Mouse (Mus musculus): ENCODE results near the gene Usp47.
"Not testable (repeated sequence)": the region's sequence is repeated elsewhere in the genome, so short reads cannot be mapped to it uniquely, and the experiment has no call there.

Usp47 gene

GRCm38 (mm10) chr7:112040271-112040670 lies 17.0 kb downstream of the Usp47 start:
- DNase-seq (ENCODE audit: low spot score) = no peak

DNA sequence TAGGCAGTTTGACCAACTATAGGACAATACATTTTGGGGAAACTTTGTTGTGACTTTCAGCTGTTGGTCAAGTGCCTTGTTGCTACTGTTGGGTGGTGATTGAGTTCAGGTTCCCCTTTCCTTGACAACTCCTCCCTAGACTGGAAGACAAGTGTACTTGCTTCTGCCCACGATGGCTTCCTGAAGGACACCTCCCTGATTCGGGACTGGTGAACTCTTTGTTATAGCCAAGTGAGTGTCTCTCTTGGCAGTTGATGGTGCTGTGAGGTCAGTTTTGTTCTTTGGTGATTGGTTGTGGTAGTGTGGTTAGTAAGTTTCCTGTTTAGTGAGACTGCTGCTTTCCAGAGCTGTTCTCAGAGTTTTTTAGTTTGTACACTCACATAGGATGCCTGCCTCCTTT lies 19.5 kb downstream of the Usp47 start:
- no peak for DNase-seq (ENCODE audit: low spot score)

GRCm38 (mm10) chr7:112045249-112045648 lies 21.9 kb downstream of the Usp47 start:
- DNase-seq (ENCODE audit: low spot score) = no peak

DNA sequence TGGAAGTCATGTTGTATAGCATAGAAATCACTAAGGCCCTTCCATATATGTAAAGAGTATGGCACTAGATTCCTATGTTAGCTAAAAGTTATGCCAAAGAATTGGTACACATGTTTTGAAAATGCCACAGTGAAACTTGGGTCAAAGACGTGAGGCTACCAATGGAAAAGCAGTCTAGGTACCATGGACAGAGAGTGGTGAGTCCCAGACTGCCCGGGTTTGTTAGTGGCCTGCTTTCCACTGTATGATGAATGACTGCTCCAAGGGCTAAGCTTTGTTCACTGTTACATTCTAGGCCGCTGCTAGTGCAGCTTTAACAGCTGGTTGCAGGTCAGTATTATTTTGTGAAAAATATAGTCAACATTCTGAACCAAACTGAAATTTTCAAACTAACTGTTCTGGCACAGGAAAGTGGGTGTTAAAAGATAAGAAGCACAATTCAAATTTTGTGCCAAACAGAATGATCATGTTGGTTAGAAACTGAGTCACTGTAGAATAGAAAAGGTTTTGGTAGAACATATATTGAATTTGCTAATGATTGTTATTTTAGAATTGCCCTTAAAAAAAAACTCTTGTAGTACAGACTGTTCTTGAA lies 22.6 kb downstream of the Usp47 start:
- DNase-seq (ENCODE audit: low spot score) = no peak

- DNase-seq (ENCODE audit: low spot score) = no peak
Measured at GRCm38 (mm10) chr7:112048643-112049042, 25.3 kb downstream of the Usp47 start.

DNA sequence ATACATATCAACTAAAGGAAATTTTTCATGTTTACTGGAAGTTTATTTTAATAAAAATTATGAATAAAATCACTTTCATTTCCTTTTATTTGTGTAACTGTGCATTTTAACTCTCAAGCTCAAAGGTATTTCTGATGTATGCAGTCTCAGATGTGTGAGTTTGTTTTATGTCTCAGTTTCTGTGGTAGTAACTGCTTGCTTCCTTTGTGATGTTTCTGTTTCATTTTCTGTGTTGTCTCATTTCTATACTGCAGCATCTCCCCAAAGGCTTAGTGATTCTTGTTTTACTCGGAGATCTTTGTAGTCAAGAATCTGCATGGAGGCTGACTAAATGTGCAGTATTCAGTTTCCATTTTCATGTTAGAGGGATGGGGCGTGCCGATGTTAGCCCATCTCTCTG lies 30.4 kb downstream of the Usp47 start:
- no peak for DNase-seq (ENCODE audit: low spot score)

- no peak for DNase-seq (ENCODE audit: low spot score)
Measured at GRCm38 (mm10) chr7:112055901-112056625, 32.8 kb downstream of the Usp47 start.

- DNase-seq (ENCODE audit: low spot score) = no peak
Measured at GRCm38 (mm10) chr7:112074868-112075267, 51.6 kb downstream of the Usp47 start.

DNA sequence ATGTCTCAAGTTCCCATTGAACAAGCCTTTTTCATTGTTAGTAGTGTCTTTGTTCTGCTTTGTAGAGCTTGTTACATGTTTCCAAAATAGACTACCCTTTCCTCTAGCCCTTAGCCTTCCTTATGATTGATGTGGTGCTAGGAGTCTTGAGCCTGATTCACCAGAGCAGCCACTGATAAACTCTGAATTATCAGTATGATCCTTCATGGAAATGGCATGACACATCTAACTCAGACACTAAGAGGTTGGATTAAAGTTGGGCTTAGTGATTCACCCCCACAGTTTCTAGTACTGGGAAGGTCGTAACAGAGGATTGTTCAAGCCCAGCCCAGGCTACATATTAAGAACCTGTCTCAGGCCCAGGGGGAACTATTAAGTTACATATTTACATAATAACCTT lies 59.3 kb downstream of the Usp47 start:
- no peak for DNase-seq (ENCODE audit: low spot score)

DNA sequence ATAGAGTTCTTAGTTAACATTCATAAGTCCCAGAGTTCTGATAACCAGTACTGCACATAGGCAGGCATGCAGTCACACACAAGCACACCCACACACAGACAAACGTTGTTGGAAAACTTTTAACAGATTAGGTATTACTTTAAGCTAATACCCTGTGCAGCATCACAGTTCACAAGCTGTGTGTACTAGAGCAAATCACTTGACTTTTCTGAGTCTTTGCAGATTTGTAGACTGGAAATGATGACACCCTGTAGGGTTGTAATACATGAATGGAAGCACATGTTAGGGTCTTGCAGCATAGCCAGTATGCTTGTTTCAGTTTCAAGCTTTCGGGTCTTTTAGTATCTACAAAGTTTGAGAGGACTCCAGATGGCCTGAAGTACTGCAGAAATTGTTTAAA lies 60.9 kb downstream of the Usp47 start:
- no peak for DNase-seq (ENCODE audit: low spot score)

DNA sequence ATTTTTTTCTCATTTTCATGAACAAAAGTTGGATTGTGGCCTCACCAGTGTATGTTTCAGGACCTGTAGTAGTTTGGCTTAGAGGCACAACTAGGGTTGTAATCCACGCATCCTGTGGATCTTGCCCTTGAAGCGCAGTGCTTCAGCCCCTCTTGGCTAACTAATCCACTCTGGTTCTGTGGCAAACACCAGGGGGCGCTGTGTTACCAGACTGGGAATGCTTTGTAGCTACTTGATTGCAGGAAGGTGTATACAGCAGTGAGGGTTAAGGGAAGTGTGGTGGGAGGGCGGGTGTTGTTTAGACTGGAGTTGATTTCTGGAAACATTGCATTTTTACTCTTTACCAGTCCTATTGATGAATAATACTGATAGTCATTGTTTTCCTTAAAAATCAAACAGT lies 61.8 kb downstream of the Usp47 start:
- DNase-seq (ENCODE audit: low spot score) = peak; percentile 66

DNA sequence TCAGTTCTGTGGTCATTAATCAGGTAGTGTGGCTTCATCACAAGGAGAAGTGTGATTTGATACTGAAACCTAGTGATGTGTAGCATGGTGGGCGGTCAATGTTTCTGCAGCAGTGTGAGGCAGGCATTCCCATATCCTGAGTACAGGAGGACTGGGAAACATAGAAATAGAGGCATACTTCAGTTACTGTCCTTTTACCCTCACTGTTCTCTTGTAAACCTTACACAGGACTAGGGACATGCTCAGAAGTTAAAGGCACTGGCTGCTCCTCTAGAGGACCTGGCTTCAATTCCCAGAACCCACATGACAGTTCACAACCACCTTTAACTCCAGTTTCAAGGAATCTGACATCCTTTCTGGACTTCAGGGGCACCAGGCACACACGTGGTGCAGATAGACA lies 62.9 kb downstream of the Usp47 start:
- DNase-seq (ENCODE audit: low spot score) = no peak

- DNase-seq (ENCODE audit: low spot score) = not testable (repeated sequence)
Measured at GRCm38 (mm10) chr7:112094923-112095322, 71.6 kb downstream of the Usp47 start.

GRCm38 (mm10) chr7:112100887-112101286 lies 77.6 kb downstream of the Usp47 start:
- DNase-seq (ENCODE audit: low spot score) = no peak

DNA sequence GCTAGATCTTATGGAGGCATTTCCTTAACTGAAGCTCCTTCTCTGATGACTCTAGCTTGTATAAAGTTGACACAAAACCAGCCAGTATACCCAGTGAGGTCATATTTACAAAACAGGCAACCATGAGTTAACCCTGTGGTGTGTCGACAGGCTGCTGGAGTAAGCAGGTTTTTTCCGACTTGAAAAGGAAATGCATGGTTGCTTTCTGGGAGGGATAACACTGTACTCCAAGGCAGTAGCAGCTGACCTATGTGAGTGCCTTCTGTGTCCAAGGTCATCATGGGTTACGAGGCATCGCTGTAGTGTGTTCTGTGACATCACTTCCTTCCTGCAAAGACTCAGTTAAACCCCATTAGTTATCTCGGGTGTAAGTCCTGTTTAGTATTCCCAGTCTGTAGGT lies 79.6 kb downstream of the Usp47 start:
- DNase-seq (ENCODE audit: low spot score) = no peak

GRCm38 (mm10) chr7:112103816-112104215 lies 80.5 kb downstream of the Usp47 start:
- DNase-seq (ENCODE audit: low spot score) = no peak

DNA sequence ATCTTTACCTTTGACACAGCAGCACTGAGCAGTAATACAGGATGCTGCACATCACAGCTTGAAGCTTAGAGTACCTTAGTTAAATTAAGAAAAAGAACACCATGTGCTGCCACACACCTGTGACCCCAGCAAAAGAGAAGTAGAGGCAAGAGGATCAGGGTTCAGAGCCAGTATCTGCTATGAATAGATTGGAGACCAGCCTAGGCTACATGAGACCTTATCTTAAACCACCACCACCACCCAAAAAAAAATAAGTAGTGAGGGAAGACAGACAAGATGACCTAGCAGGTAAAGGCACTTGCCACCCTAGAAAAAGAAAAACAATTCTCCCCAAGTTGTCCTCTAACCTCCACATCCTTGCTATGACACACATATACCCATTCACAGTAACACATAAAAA lies 85.5 kb downstream of the Usp47 start:
- no peak for DNase-seq (ENCODE audit: low spot score)

DNA sequence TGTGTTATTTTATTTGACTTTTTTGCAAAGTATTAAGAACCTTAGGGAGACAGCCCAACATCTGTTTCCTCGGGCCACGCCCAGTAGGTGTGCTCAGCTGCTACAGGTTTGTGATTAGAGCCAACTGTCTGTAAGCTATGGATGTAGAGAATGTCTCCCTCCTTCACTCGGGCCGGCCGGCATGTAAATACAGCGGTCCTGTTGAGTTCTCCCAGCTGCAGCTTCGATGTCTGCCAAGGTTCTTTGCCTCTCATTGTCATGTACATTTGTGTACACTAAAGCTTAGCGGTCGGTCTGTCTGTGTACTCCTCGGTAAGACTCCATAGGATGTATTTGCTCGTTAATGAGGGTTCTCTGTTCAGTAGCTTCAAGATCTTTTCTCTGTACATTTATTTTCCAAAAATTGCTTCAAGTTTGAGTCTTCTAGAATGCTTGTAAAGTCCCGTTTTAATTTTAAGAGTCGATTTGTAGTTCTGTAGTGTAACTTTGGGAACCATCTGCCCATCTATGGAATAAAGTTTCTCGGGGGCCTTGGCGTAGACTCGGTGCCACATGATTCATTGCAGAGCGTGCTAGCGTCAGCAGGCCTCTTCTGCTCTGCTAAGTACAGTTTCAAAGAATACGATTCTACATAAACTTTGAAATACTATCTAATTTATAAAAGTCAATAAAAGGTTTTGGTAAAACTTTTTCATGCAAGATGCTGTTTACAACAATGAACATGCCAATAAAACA lies 87.5 kb downstream of the Usp47 start:
- no peak for DNase-seq (ENCODE audit: low spot score)

GRCm38 (mm10) chr7:112117501-112117900 lies 94.2 kb downstream of the Usp47 start:
- DNase-seq (ENCODE audit: low spot score) = no peak

DNA sequence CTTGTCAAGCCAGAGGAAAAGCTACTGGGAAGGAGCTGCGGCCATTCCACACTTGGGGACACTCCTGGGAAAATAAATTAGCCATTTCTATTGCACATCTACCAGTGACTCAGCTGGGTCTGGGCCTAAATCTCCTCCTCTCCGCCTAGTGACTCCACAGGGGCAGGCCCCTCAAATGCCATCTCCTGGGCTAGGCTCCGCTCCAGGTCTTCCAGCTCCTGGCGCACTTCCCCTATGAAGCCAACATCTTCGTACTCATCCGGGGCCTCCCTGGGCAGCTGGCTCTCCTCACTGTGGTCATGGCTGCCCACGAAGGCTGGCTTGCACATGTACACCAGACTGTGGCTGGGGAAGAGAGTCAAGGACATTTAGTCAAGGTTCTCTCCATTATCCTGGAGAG lies 94.8 kb downstream of the Usp47 start:
- DNase-seq (ENCODE audit: low spot score) = no peak

GRCm38 (mm10) chr7:112119248-112119647 lies 95.9 kb downstream of the Usp47 start:
- no peak for DNase-seq (ENCODE audit: low spot score)

GRCm38 (mm10) chr7:112120861-112121810 lies 97.8 kb downstream of the Usp47 start:
- DNase-seq (ENCODE audit: low spot score) = no peak

Measured in urinary bladder, postnatal 10 days (tissue).